Mouse (Mus musculus): ENCODE results near the gene Asap3. TPM values are rescaled to one million over a fixed set of nuclear protein-coding genes. Genes with fewer than 3 reads are reported as not detected.

Asap3 gene
- total RNA-seq, 1 experiment: 4.7 TPM

DNA sequence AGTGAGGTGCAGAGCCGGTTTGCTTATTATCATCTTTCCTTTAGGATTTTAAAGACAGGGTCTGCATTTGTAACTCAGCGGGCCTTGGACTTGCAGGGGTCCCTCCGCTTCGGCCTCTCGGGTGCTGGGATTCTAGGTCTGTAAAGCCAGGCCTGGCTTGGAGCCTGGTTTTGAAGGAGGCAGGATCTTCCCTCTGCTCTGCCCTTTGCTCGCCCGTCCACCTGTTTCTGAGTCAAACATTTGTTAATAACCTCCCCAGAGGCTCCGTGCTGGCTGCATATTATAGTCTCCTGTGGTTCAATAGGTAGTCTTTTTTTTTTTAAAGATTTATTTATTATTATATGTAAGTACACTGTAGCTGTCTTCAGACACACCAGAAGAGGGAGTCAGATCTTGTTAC, 9.4 kb downstream of the Asap3 start:
- TF ChIP-seq HCFC1 (IDR thresholded peaks at IDR 0.05; ENCODE audit: borderline replicate concordance, insufficient read depth, low read length): no peak
- no peak for TF ChIP-seq ZC3H11A (IDR thresholded peaks at IDR 0.05; ENCODE audit: borderline replicate concordance, low read depth, low read length)
- no peak for TF ChIP-seq MAFK (IDR thresholded peaks at IDR 0.05; ENCODE audit: insufficient read depth, low read depth, low read length)
- TF ChIP-seq ZNF384 (IDR thresholded peaks at IDR 0.05; ENCODE audit: low read depth, low read length): no peak
- TF ChIP-seq CHD2 (IDR thresholded peaks at IDR 0.05; ENCODE audit: low read depth, low read length): no peak
- DNase-seq (ENCODE audit: low read depth, low spot score): no peak
- H3K9ac ChIP-seq (ENCODE audit: insufficient read depth, low read depth, low read length, poor library complexity, severe bottlenecking): no peak overlapping the region
- H3K9me3 ChIP-seq (ENCODE audit: control insufficient read depth, insufficient read depth, low read depth, low read length): no peaks in the 10 kb centered on the region
- H3K36me3 ChIP-seq (ENCODE audit: control insufficient read depth, insufficient read depth, low read length, poor library complexity, severe bottlenecking): 0 out of 2 replicates have a peak, but pooled peaks cover 5% of the 10 kb centered on the region
- peaks cover 0 to 18% of the 10 kb centered on the region in 2 experiments; a peak in 2 of 4 replicates for H3K4me1 ChIP-seq (ENCODE audit: control insufficient read depth in 2 of 2, insufficient read depth in 2 of 2, low read length in 2 of 2, poor library complexity in 1 of 2)
- in situ Hi-C loops (cut with MboI; ENCODE audit: low sequenced_read_pairs in 2 of 2, unreplicated experiment in 2 of 2): no loop called here
- H3K27ac ChIP-seq (ENCODE audit: insufficient read depth, low read depth, low read length, poor library complexity, severe bottlenecking): no peak overlapping the region
- H3K4me3 ChIP-seq (ENCODE audit: insufficient read depth in 1 of 2, low read depth in 1 of 2, low read length in 2 of 2, poor library complexity in 1 of 2, severe bottlenecking in 1 of 2): no peak overlapping the region

DNA sequence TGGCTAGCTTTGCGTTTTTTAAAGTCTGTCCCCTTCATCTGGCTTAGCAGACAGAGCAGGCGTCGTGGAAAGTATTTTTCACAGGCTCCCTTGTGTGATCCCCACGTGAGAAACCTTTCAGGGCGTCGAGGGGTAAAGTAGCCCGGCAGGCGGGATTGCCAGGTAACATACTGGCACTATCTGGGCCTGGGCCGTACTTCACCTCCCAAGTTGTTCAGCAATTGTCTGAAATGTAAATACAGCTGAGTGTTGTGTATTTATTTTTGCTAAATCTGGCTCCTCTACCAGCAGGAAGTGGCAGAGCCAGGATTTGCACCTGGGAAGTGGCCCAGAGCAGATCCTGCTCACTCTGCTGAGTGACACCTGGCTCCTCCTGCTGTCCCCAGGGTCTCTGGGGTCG, 10.9 kb downstream of the Asap3 start:
- H3K9ac ChIP-seq (ENCODE audit: insufficient read depth, low read depth, low read length, poor library complexity, severe bottlenecking): no peak overlapping the region
- no peak for DNase-seq (ENCODE audit: low read depth, low spot score)
- H3K27ac ChIP-seq (ENCODE audit: insufficient read depth, low read depth, low read length, poor library complexity, severe bottlenecking): no peak overlapping the region
- H3K9me3 ChIP-seq (ENCODE audit: control insufficient read depth, insufficient read depth, low read depth, low read length): no peaks in the 10 kb centered on the region
- in situ Hi-C loops (cut with MboI; ENCODE audit: low sequenced_read_pairs in 2 of 2, unreplicated experiment in 2 of 2): no loop called here
- H3K36me3 ChIP-seq (ENCODE audit: control insufficient read depth, insufficient read depth, low read length, poor library complexity, severe bottlenecking): 0 out of 2 replicates have a peak, but pooled peaks cover 2% of the 10 kb centered on the region
- TF ChIP-seq HCFC1 (IDR thresholded peaks at IDR 0.05; ENCODE audit: borderline replicate concordance, insufficient read depth, low read length) (no peak), ZC3H11A (IDR thresholded peaks at IDR 0.05; ENCODE audit: borderline replicate concordance, low read depth, low read length) (no peak), CHD2 (IDR thresholded peaks at IDR 0.05; ENCODE audit: low read depth, low read length) (no peak), ZNF384 (IDR thresholded peaks at IDR 0.05; ENCODE audit: low read depth, low read length) (no peak), MAFK (IDR thresholded peaks at IDR 0.05; ENCODE audit: insufficient read depth, low read depth, low read length) (no peak)
- peaks cover 0 to 18% of the 10 kb centered on the region in 2 experiments; a peak in 2 of 4 replicates for H3K4me1 ChIP-seq (ENCODE audit: control insufficient read depth in 2 of 2, insufficient read depth in 2 of 2, low read length in 2 of 2, poor library complexity in 1 of 2)
- H3K4me3 ChIP-seq (ENCODE audit: insufficient read depth in 1 of 2, low read depth in 1 of 2, low read length in 2 of 2, poor library complexity in 1 of 2, severe bottlenecking in 1 of 2): no peak overlapping the region

DNA sequence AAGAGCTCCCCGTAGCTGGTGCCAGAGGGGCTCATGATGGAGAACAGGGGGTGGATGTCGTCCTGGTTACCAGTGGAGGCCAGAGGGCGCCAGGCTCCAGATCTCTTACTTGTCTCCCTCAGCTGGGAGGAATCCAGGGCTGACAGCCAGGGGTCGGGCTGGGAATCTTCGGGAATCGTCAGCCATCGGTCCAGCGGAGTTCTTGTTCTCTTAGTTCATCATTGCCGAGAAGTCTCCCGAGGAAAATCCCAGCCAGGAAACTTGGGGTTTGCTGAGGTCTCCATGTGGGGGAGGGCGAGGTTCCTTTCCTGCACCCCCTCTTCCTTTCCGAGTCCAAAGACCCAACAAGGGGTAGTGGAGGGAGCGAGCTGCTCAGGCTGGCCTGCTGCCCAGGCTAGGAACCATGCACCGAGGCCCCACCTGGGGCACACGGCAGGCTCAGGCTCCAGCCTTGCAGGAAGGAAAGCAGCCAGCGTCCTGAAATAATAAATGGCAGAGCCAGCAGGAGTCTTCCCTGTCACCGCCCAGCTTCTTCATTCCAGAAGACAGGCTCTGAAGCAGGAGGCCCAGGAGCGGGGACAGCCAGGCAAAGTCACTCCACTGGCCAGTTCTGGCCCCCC, 12.5 kb downstream of the Asap3 start:
- Histone ChIP-seq H3K4me1 (ENCODE audit: control insufficient read depth in 2 of 2, insufficient read depth in 2 of 2, low read length in 2 of 2, poor library complexity in 1 of 2) (peaks cover 2 to 22% of the 10 kb centered on the region in 2 experiments; a peak in 3 of 4 replicates), H3K9me3 (ENCODE audit: control insufficient read depth, insufficient read depth, low read depth, low read length) (no peaks in the 10 kb centered on the region), H3K9ac (ENCODE audit: insufficient read depth, low read depth, low read length, poor library complexity, severe bottlenecking) (no peak overlapping the region), H3K4me3 (ENCODE audit: insufficient read depth in 1 of 2, low read depth in 1 of 2, low read length in 2 of 2, poor library complexity in 1 of 2, severe bottlenecking in 1 of 2) (no peak overlapping the region), H3K36me3 (ENCODE audit: control insufficient read depth, insufficient read depth, low read length, poor library complexity, severe bottlenecking) (0 out of 2 replicates have a peak, but pooled peaks cover 2% of the 10 kb centered on the region), H3K27ac (ENCODE audit: insufficient read depth, low read depth, low read length, poor library complexity, severe bottlenecking) (no peak overlapping the region)
- no peak for DNase-seq (ENCODE audit: low read depth, low spot score)
- in situ Hi-C loops (cut with MboI; ENCODE audit: low sequenced_read_pairs in 2 of 2, unreplicated experiment in 2 of 2): no loop called here
- no peak for TF ChIP-seq ZC3H11A (IDR thresholded peaks at IDR 0.05; ENCODE audit: borderline replicate concordance, low read depth, low read length)
- TF ChIP-seq ZNF384 (IDR thresholded peaks at IDR 0.05; ENCODE audit: low read depth, low read length): no peak
- no peak for TF ChIP-seq HCFC1 (IDR thresholded peaks at IDR 0.05; ENCODE audit: borderline replicate concordance, insufficient read depth, low read length)
- no peak for TF ChIP-seq CHD2 (IDR thresholded peaks at IDR 0.05; ENCODE audit: low read depth, low read length)
- no peak for TF ChIP-seq MAFK (IDR thresholded peaks at IDR 0.05; ENCODE audit: insufficient read depth, low read depth, low read length)

GRCm38 (mm10) chr4:136220133-136220775, 14.1 kb downstream of the Asap3 start:
- in situ Hi-C loops (cut with MboI; ENCODE audit: low sequenced_read_pairs in 2 of 2, unreplicated experiment in 2 of 2): no loop called here
- DNase-seq (ENCODE audit: low read depth, low spot score): no peak
- peaks cover 2 to 31% of the 10 kb centered on the region in 2 experiments; a peak in 3 of 4 replicates for H3K4me1 ChIP-seq (ENCODE audit: control insufficient read depth in 2 of 2, insufficient read depth in 2 of 2, low read length in 2 of 2, poor library complexity in 1 of 2)

More at GRCm38 (mm10) chr4:136220133-136220775, 14.1 kb downstream of the Asap3 start:
- Histone ChIP-seq H3K9me3 (ENCODE audit: control insufficient read depth, insufficient read depth, low read depth, low read length) (no peaks in the 10 kb centered on the region), H3K36me3 (ENCODE audit: control insufficient read depth, insufficient read depth, low read length, poor library complexity, severe bottlenecking) (no peaks in the 10 kb centered on the region), H3K9ac (ENCODE audit: insufficient read depth, low read depth, low read length, poor library complexity, severe bottlenecking) (peak overlapping the region; percentile 31; the same call in 1 of the 2 replicates), H3K4me3 (ENCODE audit: insufficient read depth in 1 of 2, low read depth in 1 of 2, low read length in 2 of 2, poor library complexity in 1 of 2, severe bottlenecking in 1 of 2) (peak overlapping the region; percentile 36 to 41; a peak in 3 of 4 replicates), H3K27ac (ENCODE audit: insufficient read depth, low read depth, low read length, poor library complexity, severe bottlenecking) (no peak overlapping the region)
- no peak for TF ChIP-seq ZC3H11A (IDR thresholded peaks at IDR 0.05; ENCODE audit: borderline replicate concordance, low read depth, low read length)
- TF ChIP-seq ZNF384 (IDR thresholded peaks at IDR 0.05; ENCODE audit: low read depth, low read length): no peak
- TF ChIP-seq HCFC1 (IDR thresholded peaks at IDR 0.05; ENCODE audit: borderline replicate concordance, insufficient read depth, low read length): no peak
- TF ChIP-seq MAFK (IDR thresholded peaks at IDR 0.05; ENCODE audit: insufficient read depth, low read depth, low read length): no peak
- TF ChIP-seq CHD2 (IDR thresholded peaks at IDR 0.05; ENCODE audit: low read depth, low read length): no peak
